Mouse (Mus musculus): Measurements from ENCODE around the gene Uqcrq. TPM values are rescaled to one million over a fixed set of nuclear protein-coding genes. Genes with fewer than 3 reads are reported as not detected.

Gene Uqcrq
- total and polyA plus RNA-seq, 3 experiments = 72.4 to 1,130 TPM; not detected in 1

DNA sequence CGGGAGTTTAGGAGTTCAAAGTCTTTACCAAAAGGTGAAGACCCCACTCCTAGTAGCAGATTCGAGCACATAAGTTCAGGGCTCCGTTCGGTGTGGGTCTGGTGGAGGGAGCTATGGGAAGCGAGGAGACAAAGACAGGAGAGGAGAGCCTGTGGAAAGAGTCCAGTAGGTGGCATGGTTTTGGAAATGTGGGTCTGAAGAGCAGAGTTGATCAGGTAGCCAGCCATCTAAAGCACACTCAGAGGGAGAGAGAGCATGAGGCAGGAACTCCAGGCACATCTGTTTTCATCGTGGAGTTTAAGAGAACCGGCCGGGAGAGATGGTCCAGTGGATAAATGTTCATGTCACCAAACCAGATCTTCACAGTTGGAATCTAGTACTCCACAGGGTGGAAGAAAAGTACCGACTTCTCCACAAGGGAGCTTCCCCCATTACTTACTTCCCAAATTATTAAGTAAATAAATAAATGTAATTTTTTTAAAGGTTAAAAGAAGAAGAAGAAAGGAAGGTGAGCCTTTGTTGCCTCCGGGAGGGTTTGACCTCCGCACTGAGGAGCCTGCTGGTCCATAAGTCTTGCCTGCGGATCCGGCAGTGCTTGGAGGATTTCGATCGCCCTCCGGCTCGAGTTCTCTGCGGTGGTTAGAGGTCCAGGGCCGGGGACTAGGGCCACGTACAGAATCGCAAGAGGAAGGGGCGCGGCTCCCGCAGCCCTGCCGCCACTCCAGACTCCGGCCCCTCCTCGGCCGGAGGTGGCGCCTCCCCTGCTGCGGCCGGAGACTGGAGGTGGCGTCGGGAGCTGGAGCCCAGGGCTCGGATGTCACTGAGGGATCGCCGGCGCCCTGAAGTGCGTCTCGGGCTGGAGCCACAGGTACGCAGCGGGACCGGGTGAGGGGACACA, 26.1 kb upstream of the Uqcrq start, which contains the start of the genes Gm10447 and Shroom1:
Gm10447 (minus strand) TSS at position 637 of the 898 bp plus-strand sequence.
Shroom1 (plus strand) TSS at position 732 of the 898 bp plus-strand sequence.
- Histone ChIP-seq H3K27ac (ENCODE audit: control insufficient read depth, low read depth, low read length) (no peak within 1 kb of the TSS), H3K4me1 (ENCODE audit: control insufficient read depth in 1 of 2, insufficient read depth in 2 of 2, low read length in 2 of 2) (peaks cover 2 to 10% of the 10 kb centered on the region in 2 experiments; a peak in 3 of 4 replicates), H3K4me3 (ENCODE audit: control insufficient read depth in 1 of 2, insufficient read depth in 1 of 2, low read depth in 2 of 2, low read length in 2 of 2) (peak within 1 kb of the TSS; percentile 47 to 65)

DNA sequence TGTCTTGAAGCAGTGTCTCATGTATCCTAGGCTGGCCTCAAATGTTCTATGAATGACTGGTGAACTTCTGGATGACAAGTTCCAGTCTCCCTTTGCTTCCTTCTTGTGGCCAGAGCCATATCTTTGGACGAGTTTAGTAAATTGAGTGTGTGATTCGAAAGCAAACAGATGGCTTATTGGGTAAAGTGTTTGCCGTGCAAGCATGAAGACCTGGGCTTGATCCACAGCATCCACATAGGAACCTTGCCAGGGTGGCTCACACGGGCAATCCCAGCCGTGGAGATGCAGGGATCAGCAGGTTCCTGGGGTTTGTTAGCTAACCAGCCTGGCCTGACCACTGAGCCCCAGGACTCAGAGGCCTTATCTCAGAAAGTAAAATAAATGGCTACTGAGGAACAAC, 22.4 kb upstream of the Uqcrq start:
- peaks cover 31 to 36% of the 10 kb centered on the region in 2 experiments for H3K27me3 ChIP-seq (ENCODE audit: control insufficient read depth in 1 of 2, insufficient read depth in 2 of 2, low read length in 2 of 2)
- no peaks in the 10 kb centered on the region for H3K4me1 ChIP-seq (ENCODE audit: control insufficient read depth in 1 of 2, insufficient read depth in 2 of 2, low read length in 2 of 2)
- no peak for TF ChIP-seq BHLHE40 (IDR thresholded peaks at IDR 0.05; ENCODE audit: borderline replicate concordance, low read depth, low read length)
- TF ChIP-seq POLR2AphosphoS5 (IDR thresholded peaks at IDR 0.05; ENCODE audit: borderline replicate concordance, low read depth, low read length) = no peak
- no peak for TF ChIP-seq RCOR1 (IDR thresholded peaks at IDR 0.05; ENCODE audit: low read depth, low read length)
- no peak for TF ChIP-seq KAT2A (conservative IDR thresholded peaks at IDR 0.05; ENCODE audit: low read depth, low read length)
- TF ChIP-seq TCF12 (IDR thresholded peaks at IDR 0.05; ENCODE audit: low read depth, low read length) = no peak
- no peak for TF ChIP-seq ZC3H11A (IDR thresholded peaks at IDR 0.05; ENCODE audit: low read depth, low read length)
- TF ChIP-seq E2F4 (IDR thresholded peaks at IDR 0.05; ENCODE audit: borderline replicate concordance, low read depth, low read length) = no peak
- no peak for TF ChIP-seq UBTF (IDR thresholded peaks at IDR 0.05; ENCODE audit: borderline replicate concordance, insufficient read depth, low read depth, low read length)
- TF ChIP-seq SIN3A (IDR thresholded peaks at IDR 0.05; ENCODE audit: low read length) = no peak
- TF ChIP-seq SMC3 (IDR thresholded peaks at IDR 0.05; ENCODE audit: low read depth, low read length) = no peak
- no peak overlapping the region for H3K9ac ChIP-seq (ENCODE audit: control insufficient read depth, low read depth, low read length, poor library complexity, severe bottlenecking)
- no peak for DNase-seq (ENCODE audit: low read depth, low spot score)
- H3K79me2 ChIP-seq (ENCODE audit: control insufficient read depth, insufficient read depth, low read length, poor library complexity) = no peaks in the 10 kb centered on the region
- H3K27ac ChIP-seq (ENCODE audit: control insufficient read depth, low read depth, low read length) = no peak overlapping the region
- no peaks in the 10 kb centered on the region for H3K36me3 ChIP-seq (ENCODE audit: control insufficient read depth in 1 of 2, insufficient read depth in 2 of 2, low read length in 2 of 2)
- H3K4me3 ChIP-seq (ENCODE audit: control insufficient read depth in 1 of 2, insufficient read depth in 1 of 2, low read depth in 2 of 2, low read length in 2 of 2) = no peak overlapping the region
- H3K9me3 ChIP-seq (replicated peaks; ENCODE audit: insufficient read depth, low read length) = no peaks in the 10 kb centered on the region

More for the DNA sequence above, 26.1 kb upstream of the Uqcrq start, which contains the start of the genes Gm10447 and Shroom1:
- peak within 1 kb of the TSS; percentile 52 for H3K9ac ChIP-seq (ENCODE audit: control insufficient read depth, low read depth, low read length, poor library complexity, severe bottlenecking)
- H3K27me3 ChIP-seq (ENCODE audit: control insufficient read depth in 1 of 2, insufficient read depth in 2 of 2, low read length in 2 of 2) = peaks cover 17 to 19% of the 10 kb centered on the region in 2 experiments
- no peaks in the 10 kb centered on the region for H3K79me2 ChIP-seq (ENCODE audit: control insufficient read depth, insufficient read depth, low read length, poor library complexity)
- TF ChIP-seq SMC3 (IDR thresholded peaks at IDR 0.05; ENCODE audit: low read depth, low read length) (peak; percentile 35), RCOR1 (IDR thresholded peaks at IDR 0.05; ENCODE audit: low read depth, low read length) (no peak), CTCF (IDR thresholded peaks at IDR 0.05 in 2 of 3, conservative IDR thresholded peaks at IDR 0.05 in 1 of 3; ENCODE audit: control insufficient read depth in 1 of 3, insufficient read depth in 1 of 3, low read depth in 2 of 3, low read length in 3 of 3, poor library complexity in 1 of 3, severe bottlenecking in 1 of 3) (peak in 1 of 3 experiments; percentile 43; a peak in 3 of 6 replicates), BHLHE40 (IDR thresholded peaks at IDR 0.05; ENCODE audit: borderline replicate concordance, low read depth, low read length) (0 out of 2 replicates have a peak, but pooled peaks have one; percentile 8)
- peak; percentile 33 for DNase-seq (ENCODE audit: low read depth, low spot score)
- H3K9me3 ChIP-seq (replicated peaks; ENCODE audit: insufficient read depth, low read length) = no peaks in the 10 kb centered on the region
- H3K36me3 ChIP-seq (ENCODE audit: control insufficient read depth in 1 of 2, insufficient read depth in 2 of 2, low read length in 2 of 2) = peaks cover 0 to 4% of the 10 kb centered on the region in 2 experiments; a peak in 1 of 4 replicates

Data from MEL (cell line).